In genomic region chr8:95054927-95055510, GRCm38 (mm10) we compare ENCODE assay signal across 10 mouse cellular contexts. TPM values are rescaled to one million over a fixed set of nuclear protein-coding genes. Genes with fewer than 3 reads are reported as not detected.
DNase-seq lines count a peak whose midpoint lies in the region; ATAC-seq and TF ChIP-seq lines count a peak whose summit lies in the region.
"Had no signal": no experiment of that assay in that cellular context is flagged by ENCODE, and none has a peak within 500 bp of the region (broad histone marks: within the 10 kb centered on the region; RNA-seq: fewer than 3 reads in every experiment).

Gene Drc7, plus strand, starts transcription at chr8:95055103.

- no peaks in the 10 kb centered on the region for H3K27me3 ChIP-seq in intestine, embryonic 15.5 days (replicated peaks)
- H3K27me3 ChIP-seq in intestine, postnatal 0 days (replicated peaks; ENCODE audit: control insufficient read depth, insufficient read depth, low read length), result no peaks in the 10 kb centered on the region
- H3K27me3 ChIP-seq in MEL (ENCODE audit: control insufficient read depth in 1 of 2, insufficient read depth in 2 of 2, low read length in 2 of 2), result peaks cover 0 to 3% of the 10 kb centered on the region in 2 experiments; a peak in 2 of 4 replicates
- H3K27me3 ChIP-seq in forebrain, embryonic 12.5 days, result no peaks in the 10 kb centered on the region
- no peaks in the 10 kb centered on the region for H3K27me3 ChIP-seq in lung, embryonic 15.5 days
- no peaks in the 10 kb centered on the region for H3K27me3 ChIP-seq in stomach, postnatal 0 days (ENCODE audit: control insufficient read depth, insufficient read depth, low read length)

- no peaks in the 10 kb centered on the region for H3K4me1 ChIP-seq in intestine, embryonic 15.5 days (replicated peaks)
- no peaks in the 10 kb centered on the region for H3K4me1 ChIP-seq in intestine, postnatal 0 days (replicated peaks; ENCODE audit: control insufficient read depth, insufficient read depth, low read length)
- H3K4me1 ChIP-seq in MEL (ENCODE audit: control insufficient read depth in 1 of 2, insufficient read depth in 2 of 2, low read length in 2 of 2), result peaks cover 9 to 32% of the 10 kb centered on the region in 2 experiments
- no peaks in the 10 kb centered on the region for H3K4me1 ChIP-seq in forebrain, embryonic 12.5 days
- H3K4me1 ChIP-seq in lung, embryonic 15.5 days, result no peaks in the 10 kb centered on the region
- no peaks in the 10 kb centered on the region for H3K4me1 ChIP-seq in stomach, postnatal 0 days (replicated peaks; ENCODE audit: control insufficient read depth, insufficient read depth)

- no peak for TF ChIP-seq RAD21 in MEL (IDR thresholded peaks at IDR 0.05; ENCODE audit: low read depth, low read length)

- no peak for TF ChIP-seq POLR2A in MEL (IDR thresholded peaks at IDR 0.05; ENCODE audit: control insufficient read depth in 1 of 2, insufficient read depth in 1 of 2, low read depth in 1 of 2, low read length in 2 of 2, poor library complexity in 1 of 2)

- no peaks in the 10 kb centered on the region for H3K9me3 ChIP-seq in intestine, embryonic 15.5 days
- H3K9me3 ChIP-seq in intestine, postnatal 0 days (ENCODE audit: control insufficient read depth), result no peaks in the 10 kb centered on the region
- H3K9me3 ChIP-seq in MEL (replicated peaks; ENCODE audit: insufficient read depth, low read length), result no peaks in the 10 kb centered on the region
- H3K9me3 ChIP-seq in forebrain, embryonic 12.5 days, result no peaks in the 10 kb centered on the region
- H3K9me3 ChIP-seq in lung, embryonic 15.5 days, result no peaks in the 10 kb centered on the region
- H3K9me3 ChIP-seq in stomach, postnatal 0 days (ENCODE audit: control insufficient read depth, low read length), result no peaks in the 10 kb centered on the region

- TF ChIP-seq CTCF in intestine, postnatal 0 days (IDR thresholded peaks at IDR 0.05; ENCODE audit: low read depth), result no peak
- no peak for TF ChIP-seq CTCF in MEL (IDR thresholded peaks at IDR 0.05 in 2 of 3, conservative IDR thresholded peaks at IDR 0.05 in 1 of 3; ENCODE audit: control insufficient read depth in 1 of 3, insufficient read depth in 1 of 3, low read depth in 2 of 3, low read length in 3 of 3, poor library complexity in 1 of 3, severe bottlenecking in 1 of 3)
- no peak for TF ChIP-seq CTCF in stomach, postnatal 0 days (IDR thresholded peaks at IDR 0.05; ENCODE audit: low read depth)

- ATAC-seq in intestine, embryonic 15.5 days, result peak; percentile 56
- ATAC-seq in intestine, postnatal 0 days, result no peak
- peak; percentile 65 for ATAC-seq in forebrain, embryonic 12.5 days (ENCODE audit: low FRiP score)
- peak; percentile 68 for ATAC-seq in lung, embryonic 15.5 days (ENCODE audit: borderline replicate concordance, extremely low read depth, low FRiP score, low TSS enrichment)
- ATAC-seq in stomach, postnatal 0 days (ENCODE audit: low FRiP score, low TSS enrichment), result 0 out of 2 replicates have a peak, but pooled peaks have one; percentile 62
- ATAC-seq: Patski had no signal

- WGBS in intestine, embryonic 15.5 days, result 23% methylated on average over 2 of the region's 2 CpGs
- 23% methylated on average over 2 of the region's 2 CpGs for WGBS in intestine, postnatal 0 days
- 22% methylated on average over 2 of the region's 2 CpGs for WGBS in forebrain, embryonic 12.5 days
- 12% methylated on average over 2 of the region's 2 CpGs for WGBS in lung, embryonic 15.5 days
- WGBS in stomach, postnatal 0 days, result 27% methylated on average over 2 of the region's 2 CpGs

- no peak within 1 kb of the TSS for H3K27ac ChIP-seq in intestine, embryonic 15.5 days
- no peak within 1 kb of the TSS for H3K27ac ChIP-seq in intestine, postnatal 0 days (ENCODE audit: low read depth, low read length)
- no peak within 1 kb of the TSS for H3K27ac ChIP-seq in MEL (ENCODE audit: control insufficient read depth, low read depth, low read length)
- H3K27ac ChIP-seq in forebrain, embryonic 12.5 days, result no peak within 1 kb of the TSS
- no peak within 1 kb of the TSS for H3K27ac ChIP-seq in lung, embryonic 15.5 days
- no peak within 1 kb of the TSS for H3K27ac ChIP-seq in stomach, postnatal 0 days (replicated peaks)

- no peak within 1 kb of the TSS for H3K9ac ChIP-seq in intestine, embryonic 15.5 days
- no peak within 1 kb of the TSS for H3K9ac ChIP-seq in intestine, postnatal 0 days (ENCODE audit: low read depth, low read length)
- H3K9ac ChIP-seq in MEL (ENCODE audit: control insufficient read depth, low read depth, low read length, poor library complexity, severe bottlenecking), result no peak within 1 kb of the TSS
- H3K9ac ChIP-seq in forebrain, embryonic 12.5 days, result no peak within 1 kb of the TSS
- no peak within 1 kb of the TSS for H3K9ac ChIP-seq in lung, embryonic 15.5 days
- no peak within 1 kb of the TSS for H3K9ac ChIP-seq in stomach, postnatal 0 days (ENCODE audit: low read length)

- H3K36me3 ChIP-seq in intestine, embryonic 15.5 days, result no peaks in the 10 kb centered on the region
- no peaks in the 10 kb centered on the region for H3K36me3 ChIP-seq in intestine, postnatal 0 days (ENCODE audit: control insufficient read depth, insufficient read depth)
- H3K36me3 ChIP-seq in MEL (ENCODE audit: control insufficient read depth in 1 of 2, insufficient read depth in 2 of 2, low read length in 2 of 2), result peaks cover 0 to 13% of the 10 kb centered on the region in 2 experiments; a peak in 2 of 4 replicates
- H3K36me3 ChIP-seq in forebrain, embryonic 12.5 days (replicated peaks), result no peaks in the 10 kb centered on the region
- no peaks in the 10 kb centered on the region for H3K36me3 ChIP-seq in lung, embryonic 15.5 days
- no peaks in the 10 kb centered on the region for H3K36me3 ChIP-seq in stomach, postnatal 0 days (ENCODE audit: control insufficient read depth, insufficient read depth, low read length)

- no peaks in the 10 kb centered on the region for H3K79me2 ChIP-seq in MEL (ENCODE audit: control insufficient read depth, insufficient read depth, low read length, poor library complexity)

- no peak for TF ChIP-seq EP300 in MEL (IDR thresholded peaks at IDR 0.05; ENCODE audit: low read depth in 1 of 2, low read length in 2 of 2)
- TF ChIP-seq EP300 in stomach, postnatal 0 days (optimal IDR thresholded peaks at IDR 0.05), result no peak

- H3K4me2 ChIP-seq in intestine, embryonic 15.5 days (replicated peaks), result no peak within 1 kb of the TSS
- no peak within 1 kb of the TSS for H3K4me2 ChIP-seq in intestine, postnatal 0 days (replicated peaks; ENCODE audit: low read depth)
- no peak within 1 kb of the TSS for H3K4me2 ChIP-seq in forebrain, embryonic 12.5 days
- H3K4me2 ChIP-seq in lung, embryonic 15.5 days, result no peak within 1 kb of the TSS
- H3K4me2 ChIP-seq in stomach, postnatal 0 days (replicated peaks; ENCODE audit: low read depth), result no peak within 1 kb of the TSS

- peak; percentile 63 for DNase-seq in MEL (ENCODE audit: low read depth, low spot score)
- peak; percentile 21 for DNase-seq in stomach, postnatal 0 days (ENCODE audit: low spot score)
- DNase-seq in ovary, postnatal 36 days (ENCODE audit: low spot score), result no peak
- no peak for DNase-seq in B cell, adult 2 months

- H3K4me3 ChIP-seq in intestine, embryonic 15.5 days (replicated peaks), result no peak within 1 kb of the TSS
- H3K4me3 ChIP-seq in intestine, postnatal 0 days (ENCODE audit: low read depth, low read length), result no peak within 1 kb of the TSS
- no peak within 1 kb of the TSS for H3K4me3 ChIP-seq in MEL (ENCODE audit: control insufficient read depth in 1 of 2, insufficient read depth in 1 of 2, low read depth in 2 of 2, low read length in 2 of 2)
- H3K4me3 ChIP-seq in forebrain, embryonic 12.5 days (replicated peaks), result no peak within 1 kb of the TSS
- H3K4me3 ChIP-seq in lung, embryonic 15.5 days, result no peak within 1 kb of the TSS
- H3K4me3 ChIP-seq in stomach, postnatal 0 days (ENCODE audit: low read depth, low read length), result no peak within 1 kb of the TSS

TF ChIP-seq in MEL, 35 proteins besides CTCF, POLR2A, EP300 and RAD21:
- no peak for TF ChIP-seq RCOR1 (IDR thresholded peaks at IDR 0.05; ENCODE audit: low read depth, low read length)
- no peak for TF ChIP-seq SMC3 (IDR thresholded peaks at IDR 0.05; ENCODE audit: low read depth, low read length)
- no peak for TF ChIP-seq TBP (IDR thresholded peaks at IDR 0.05; ENCODE audit: low read depth, low read length)
- TF ChIP-seq ELF1 (IDR thresholded peaks at IDR 0.05; ENCODE audit: low read depth, low read length), result peak; percentile 31; the same call in 1 of the 2 replicates
- TF ChIP-seq HCFC1 (IDR thresholded peaks at IDR 0.05; ENCODE audit: low read depth, low read length), result peak; percentile 95
- no peak for TF ChIP-seq USF1 (IDR thresholded peaks at IDR 0.05; ENCODE audit: low read depth, low read length)
- TF ChIP-seq USF2 (IDR thresholded peaks at IDR 0.05; ENCODE audit: borderline replicate concordance in 1 of 2, insufficient read depth in 1 of 2, low read depth in 1 of 2, low read length in 2 of 2), result no peak
- TF ChIP-seq MAZ (IDR thresholded peaks at IDR 0.05; ENCODE audit: low read depth, low read length), result no peak
- no peak for TF ChIP-seq POLR2AphosphoS5 (IDR thresholded peaks at IDR 0.05; ENCODE audit: borderline replicate concordance, low read depth, low read length)
- peak; percentile 47; the same call in 1 of the 2 replicates for TF ChIP-seq SIN3A (IDR thresholded peaks at IDR 0.05; ENCODE audit: low read length)

RNA-seq across cellular contexts. Expression of gene Drc7, which starts in this region (rescaled TPM):
- polyA plus RNA-seq in intestine, embryonic 15.5 days (2015; fragmentation: Nextera tagmentation; extraction: Ambion mirVana), result not detected in 2 replicates
- polyA plus RNA-seq in intestine, postnatal 0 days (2015; fragmentation: Nextera tagmentation; extraction: Ambion mirVana), result not detected in 2 replicates
- total RNA-seq in MEL (2012; rRNA removed), result 0.04 TPM in 1 of 2 replicates, not detected in the other
- under 1 TPM in 1 of 2 experiments, not detected in 1; 0.07 TPM for polyA plus RNA-seq in MEL (2012; ENCODE audit: insufficient read depth in 1 of 2, insufficient read length in 2 of 2, low read depth in 1 of 2, low replicate concordance in 2 of 2, missing spikeins in 1 of 2)
- polyA plus RNA-seq in forebrain, embryonic 12.5 days (2016; fragmentation: Nextera tagmentation; extraction: Ambion mirVana), result 0.26 and 0.38 TPM in 2 replicates
- polyA plus RNA-seq in lung, embryonic 15.5 days (2015; fragmentation: Nextera tagmentation; extraction: Ambion mirVana), result 0.61 and 0.83 TPM in 2 replicates
- 0.04 TPM in 1 of 2 replicates, not detected in the other for polyA plus RNA-seq in stomach, postnatal 0 days (2015; fragmentation: Nextera tagmentation; extraction: Ambion mirVana)
- polyA plus RNA-seq: small intestine, adult 2 months had no signal

Comparison
In these comparisons a context has a peak if more than half of its experiments do, and no peak if none do; other contexts are left out.
1. Peak in ATAC-seq in intestine, embryonic 15.5 days; RNA of the gene not detected or under 1 TPM.
2. Peak in DNase-seq in MEL; RNA of the gene not detected or under 1 TPM.
3. Peak in ATAC-seq in forebrain, embryonic 12.5 days; RNA of the gene not detected or under 1 TPM.
4. Peak in ATAC-seq in lung, embryonic 15.5 days; RNA of the gene not detected or under 1 TPM.
5. Peak in DNase-seq and ATAC-seq in stomach, postnatal 0 days; RNA of the gene not detected or under 1 TPM.